Mouse (Mus musculus): ENCODE data around the gene Ddx43.

Ddx43 gene

GRCm38 (mm10) chr9:78442579-78443392, 47.2 kb downstream of the Ddx43 start, which contains the start of gene Cgas:
Gene Cgas, minus strand, starts transcription at chr9:78443237.
- DNase-seq (ENCODE audit: low spot score): peak; percentile 29

- DNase-seq (ENCODE audit: low spot score): no peak
These were observed 52.0 kb downstream of the Ddx43 start for GRCm38 (mm10) chr9:78447606-78447972.

- peak; percentile 74 for DNase-seq (ENCODE audit: low spot score)
These were observed 52.6 kb downstream of the Ddx43 start, which contains the start of the genes Mto1 and Gm17324 for GRCm38 (mm10) chr9:78447973-78448873. Gene Mto1, plus strand, starts transcription at chr9:78448208. Gene Gm17324, minus strand, starts transcription at chr9:78448786.

- DNase-seq (ENCODE audit: low spot score): no peak
These were observed 54.8 kb downstream of the Ddx43 start for GRCm38 (mm10) chr9:78450404-78450803.

- DNase-seq (ENCODE audit: low spot score): no peak
These were observed 55.8 kb downstream of the Ddx43 start for GRCm38 (mm10) chr9:78451382-78451781.

- no peak for DNase-seq (ENCODE audit: low spot score)
These were observed 61.4 kb downstream of the Ddx43 start for GRCm38 (mm10) chr9:78457026-78457425.

GRCm38 (mm10) chr9:78463337-78463736, 67.8 kb downstream of the Ddx43 start:
- no peak for DNase-seq (ENCODE audit: low spot score)

- DNase-seq (ENCODE audit: low spot score): no peak
These were observed 70.1 kb downstream of the Ddx43 start for GRCm38 (mm10) chr9:78465725-78466124.
